Mouse (Mus musculus) CH12.LX (cell line): ENCODE data around the gene Echdc3. TPM values are rescaled to one million over a fixed set of nuclear protein-coding genes. Genes with fewer than 3 reads are reported as not detected.

Source experiments
- DNase-seq: peaks from one replicate; pipeline ENCODE4 v3.0.0-alpha.2; 2013; ENCODE audit errors: extremely low read depth
- H3K27ac ChIP-seq: 2 replicates; pipeline ENCODE4 v1.5.1; 2012; ENCODE audit warnings: low read depth, mild to moderate bottlenecking, control low read depth, moderate library complexity; ENCODE audit not compliant: insufficient read depth
- H3K27me3 ChIP-seq: replicated peaks from 2 replicates; pipeline ENCODE3; 2012; ENCODE audit warnings: inconsistent platforms
- H3K36me3 ChIP-seq, 2 experiments: replicated peaks in 1 of 2; 2 replicates each; pipeline versions ENCODE3 to v1.6.1; 2012; ENCODE audit warnings: inconsistent platforms in 1 of 2, low read length in 1 of 2, mild to moderate bottlenecking in 1 of 2, mixed read lengths in 1 of 2, moderate library complexity in 1 of 2; ENCODE audit not compliant: control insufficient read depth in 1 of 2, insufficient read depth in 1 of 2
- H3K4me1 ChIP-seq, 2 experiments: 2 replicates each; pipeline ENCODE4 v1.6.1; 2012; ENCODE audit warnings: inconsistent platforms in 1 of 2, moderate library complexity in 1 of 2; ENCODE audit not compliant: insufficient read depth in 2 of 2, control insufficient read depth in 1 of 2
- H3K4me2 ChIP-seq: 2 replicates; pipeline ENCODE4 v1.6.1; 2012; ENCODE audit warnings: low read depth, mild to moderate bottlenecking, control low read depth; ENCODE audit not compliant: poor library complexity, insufficient read depth, severe bottlenecking
- H3K4me3 ChIP-seq, 3 experiments: fragments of 150-350 bp in 1 of 3; sonication (generic) in 1 of 3; replicated peaks in 1 of 3; 2 replicates each; pipeline versions ENCODE3 to v1.5.1; 2011 to 2012; ENCODE audit warnings: low read depth in 2 of 3, low read length in 2 of 3, mild to moderate bottlenecking in 2 of 3, moderate library complexity in 2 of 3, control low read depth in 1 of 3, improper control_type of control experiment in 1 of 3, inconsistent platforms in 1 of 3, mixed read lengths in 1 of 3; ENCODE audit not compliant: poor library complexity in 1 of 3
- H3K79me2 ChIP-seq: replicated peaks from 2 replicates; pipeline ENCODE4 v1.6.1; 2012; ENCODE audit warnings: mild to moderate bottlenecking, moderate library complexity; ENCODE audit not compliant: control insufficient read depth, poor library complexity, insufficient read depth, severe bottlenecking; ENCODE audit errors: extremely low read depth
- H3K9ac ChIP-seq: 2 replicates; pipeline ENCODE4 v1.6.1; 2012; ENCODE audit warnings: low read depth, mild to moderate bottlenecking, control low read depth, moderate library complexity; ENCODE audit not compliant: insufficient read depth
- H3K9me3 ChIP-seq: replicated peaks from 2 replicates; pipeline ENCODE3; 2012; ENCODE audit warnings: low read length, inconsistent platforms, mixed read lengths
- CHD1 ChIP-seq: IDR thresholded peaks from 2 replicates; pipeline ENCODE4 v1.6.1; 2012; ENCODE audit warnings: low read depth, low read length, improper control_type of control experiment, inconsistent platforms
- CHD2 ChIP-seq: IDR thresholded peaks from 2 replicates; pipeline ENCODE4 v1.6.1; 2011; ENCODE audit warnings: low read length, improper control_type of control experiment
- E2F4 ChIP-seq: IDR thresholded peaks from 2 replicates; pipeline ENCODE4 v1.6.1; 2011; ENCODE audit warnings: low read depth, low read length, improper control_type of control experiment; ENCODE audit not compliant: insufficient replicate concordance
- ELF1 ChIP-seq: IDR thresholded peaks from 2 replicates; pipeline ENCODE4 v1.6.1; 2014; ENCODE audit warnings: low read depth, mild to moderate bottlenecking, inconsistent platforms, low read length, improper control_type of control experiment
- EP300 ChIP-seq: IDR thresholded peaks from 2 replicates; pipeline ENCODE4 v1.6.1; 2011; ENCODE audit warnings: low read length, improper control_type of control experiment
- ETS1 ChIP-seq: conservative IDR thresholded peaks from 2 replicates; pipeline ENCODE4 v1.6.1; 2012; ENCODE audit warnings: low read depth, mild to moderate bottlenecking, inconsistent platforms, low read length, improper control_type of control experiment, moderate library complexity
- JUN ChIP-seq: IDR thresholded peaks from 2 replicates; pipeline ENCODE4 v1.6.1; 2011; ENCODE audit warnings: low read depth, mild to moderate bottlenecking, low read length, improper control_type of control experiment, moderate library complexity; ENCODE audit not compliant: insufficient read depth
- JUND ChIP-seq: conservative IDR thresholded peaks from 2 replicates; pipeline ENCODE4 v1.6.1; 2011; ENCODE audit warnings: low read depth, low read length, improper control_type of control experiment
- KAT2A ChIP-seq: IDR thresholded peaks from 2 replicates; pipeline ENCODE4 v1.6.1; 2012; ENCODE audit warnings: low read length, improper control_type of control experiment, inconsistent platforms; ENCODE audit not compliant: insufficient replicate concordance
- MAX ChIP-seq: IDR thresholded peaks from 2 replicates; pipeline ENCODE4 v1.6.1; 2011; ENCODE audit warnings: low read length, improper control_type of control experiment
- MAZ ChIP-seq: IDR thresholded peaks from 2 replicates; pipeline ENCODE4 v1.6.1; 2012; ENCODE audit warnings: low read depth, mild to moderate bottlenecking, inconsistent platforms, low read length, improper control_type of control experiment, moderate library complexity
- MEF2A ChIP-seq: IDR thresholded peaks from 2 replicates; pipeline ENCODE4 v1.6.1; 2014; ENCODE audit warnings: low read depth, mild to moderate bottlenecking, inconsistent platforms, low read length, improper control_type of control experiment, borderline replicate concordance
- MYC ChIP-seq: IDR thresholded peaks from 2 replicates; pipeline ENCODE4 v1.6.1; 2011; ENCODE audit warnings: low read depth, mild to moderate bottlenecking, improper control_type of control experiment, low read length
- NRF1 ChIP-seq: IDR thresholded peaks from 2 replicates; pipeline ENCODE4 v1.6.1; 2014; ENCODE audit warnings: low read depth, mild to moderate bottlenecking, inconsistent platforms, low read length, improper control_type of control experiment, moderate library complexity
- PAX5 ChIP-seq: IDR thresholded peaks from 2 replicates; pipeline ENCODE4 v1.6.1; 2012; ENCODE audit warnings: low read length, inconsistent platforms, mixed read lengths
- POLR2A ChIP-seq: IDR thresholded peaks from 2 replicates; pipeline ENCODE4 v1.6.1; 2011; ENCODE audit warnings: low read depth, mild to moderate bottlenecking, improper control_type of control experiment, low read length
- POLR2AphosphoS2 ChIP-seq: IDR thresholded peaks from 2 replicates; pipeline ENCODE4 v1.6.1; 2011; ENCODE audit warnings: low read depth, low read length, improper control_type of control experiment
- RAD21 ChIP-seq: IDR thresholded peaks from 2 replicates; pipeline ENCODE4 v1.6.1; 2011; ENCODE audit warnings: low read depth, mild to moderate bottlenecking, low read length, improper control_type of control experiment, moderate library complexity
- RCOR1 ChIP-seq: conservative IDR thresholded peaks from 2 replicates; pipeline ENCODE4 v1.6.1; 2012; ENCODE audit warnings: low read depth, mild to moderate bottlenecking, inconsistent platforms, low read length, improper control_type of control experiment
- SMC3 ChIP-seq: IDR thresholded peaks from 2 replicates; pipeline ENCODE4 v1.6.1; 2011; ENCODE audit warnings: low read depth, low read length, improper control_type of control experiment
- TBP ChIP-seq: conservative IDR thresholded peaks from 2 replicates; pipeline ENCODE4 v1.6.1; 2011; ENCODE audit warnings: low read depth, low read length, improper control_type of control experiment
- TCF12 ChIP-seq: IDR thresholded peaks from 2 replicates; pipeline ENCODE4 v1.6.1; 2014; ENCODE audit warnings: low read depth, mild to moderate bottlenecking, inconsistent platforms, low read length, improper control_type of control experiment
- UBTF ChIP-seq: IDR thresholded peaks from 2 replicates; pipeline ENCODE4 v1.6.1; 2012; ENCODE audit warnings: low read depth, mild to moderate bottlenecking, inconsistent platforms, low read length, improper control_type of control experiment, moderate library complexity
- USF1 ChIP-seq: IDR thresholded peaks from 2 replicates; pipeline ENCODE4 v1.6.1; 2014; ENCODE audit warnings: low read depth, mild to moderate bottlenecking, inconsistent platforms, low read length, improper control_type of control experiment
- USF2 ChIP-seq: conservative IDR thresholded peaks from 2 replicates; pipeline ENCODE4 v1.6.1; 2011; ENCODE audit warnings: low read depth, low read length, improper control_type of control experiment
- ZKSCAN1 ChIP-seq: IDR thresholded peaks from 2 replicates; pipeline ENCODE4 v1.6.1; 2012; ENCODE audit warnings: low read depth, inconsistent platforms, low read length, improper control_type of control experiment, borderline replicate concordance
- ZMIZ1 ChIP-seq: IDR thresholded peaks from 2 replicates; pipeline ENCODE4 v1.6.1; 2012; ENCODE audit warnings: low read depth, mild to moderate bottlenecking, inconsistent platforms, low read length, improper control_type of control experiment
- ZNF384 ChIP-seq: IDR thresholded peaks from 2 replicates; pipeline ENCODE4 v1.6.1; 2012; ENCODE audit warnings: low read depth, low read length, improper control_type of control experiment, inconsistent platforms
- dilution Hi-C: fragments of 300-500 bp; cut with MboI; formaldehyde crosslinking; loops from 2 replicates; pipeline ENCODE4 v1.14.3; 2020; ENCODE audit warnings: low sequenced_read_pairs; ENCODE audit not compliant: extremely low pct_unique_long_range_greater_than_20kb, extremely low pct_ligation_motif_present
- in situ Hi-C: fragments of 300-500 bp; cut with MboI; formaldehyde crosslinking; loops from 3 replicates; pipeline ENCODE4 v1.14.3; 2019; ENCODE audit warnings: low sequenced_read_pairs, low pct_ligation_motif_present, low pct_unique_long_range_greater_than_20kb, mixed read lengths
- polyA plus RNA-seq: library from polyadenylated mRNA; unstranded; fragments of >175 nt; gene quantifications from 2 replicates; pipeline ENCODE4 v1.2.1, GENCODE M21; 2012; ENCODE audit warnings: low read depth; ENCODE audit not compliant: insufficient read length
- total RNA-seq, 2 experiments: library from RNA; depleted of rRNA; stranded (reverse); fragments of 300-350 nt in 1 of 2; fragments of >200 nt in 1 of 2; gene quantifications; 2 replicates each; pipeline ENCODE4 v1.2.3; 2012 to 2014

Gene Echdc3
- total and polyA plus RNA-seq, 3 experiments = 9.2 to 17.4 (median 10.6) TPM

DNA sequence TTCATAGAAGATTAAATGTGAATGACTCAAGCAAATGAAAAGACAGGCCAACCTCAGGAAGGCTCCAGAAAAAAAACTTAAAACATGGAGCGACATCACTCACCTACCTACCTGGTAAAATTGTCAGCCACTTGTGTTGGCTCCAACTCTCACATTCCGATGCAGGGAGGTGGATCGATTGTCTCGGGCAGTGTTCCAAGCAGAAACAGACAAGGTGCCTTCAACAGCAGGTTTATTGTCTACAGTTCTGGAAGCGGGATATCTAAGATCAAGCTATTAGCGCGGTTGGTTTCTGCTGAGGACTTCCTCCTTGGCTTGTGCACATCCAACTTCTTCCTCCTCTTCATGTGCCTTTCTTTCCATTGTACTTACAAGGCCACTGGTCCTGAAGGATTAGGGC lies 55.2 kb downstream of the Echdc3 start:
- TF ChIP-seq TCF12 = no peak
- no peak for TF ChIP-seq MAX
- TF ChIP-seq PAX5 = no peak
- no peak for TF ChIP-seq SMC3
- TF ChIP-seq ZMIZ1 = no peak
- TF ChIP-seq POLR2A = no peak
- TF ChIP-seq RCOR1 = no peak
- TF ChIP-seq E2F4 = no peak
- no peak for TF ChIP-seq MAZ
- TF ChIP-seq EP300 = no peak
- TF ChIP-seq USF2 = no peak
- no peak for TF ChIP-seq TBP
- TF ChIP-seq USF1 = no peak
- TF ChIP-seq MYC = no peak
- TF ChIP-seq CHD1 = no peak
- TF ChIP-seq CHD2 = no peak
- TF ChIP-seq POLR2AphosphoS2 = no peak
- no peak for TF ChIP-seq UBTF
- TF ChIP-seq, all 38 proteins: peak for 0
- no peak overlapping the region for H3K27ac ChIP-seq
- in situ Hi-C loops = loop anchor here (25.0 kb wide), 1 partner anchor 1070 kb away; no protein-coding TSS in a partner anchor
- H3K4me3 ChIP-seq = no peak overlapping the region
- H3K9ac ChIP-seq = no peak overlapping the region
- H3K36me3 ChIP-seq = no peaks in the 10 kb centered on the region
- dilution Hi-C loops = no loop called here
- 0 out of 4 replicates have a peak, but pooled peaks cover 0 to 1% of the 10 kb centered on the region in 2 experiments for H3K4me1 ChIP-seq
- peaks cover 2% of the 10 kb centered on the region for H3K27me3 ChIP-seq
- no peak overlapping the region for H3K4me2 ChIP-seq
- DNase-seq = no peak
- no peaks in the 10 kb centered on the region for H3K79me2 ChIP-seq
- H3K9me3 ChIP-seq = no peaks in the 10 kb centered on the region

DNA sequence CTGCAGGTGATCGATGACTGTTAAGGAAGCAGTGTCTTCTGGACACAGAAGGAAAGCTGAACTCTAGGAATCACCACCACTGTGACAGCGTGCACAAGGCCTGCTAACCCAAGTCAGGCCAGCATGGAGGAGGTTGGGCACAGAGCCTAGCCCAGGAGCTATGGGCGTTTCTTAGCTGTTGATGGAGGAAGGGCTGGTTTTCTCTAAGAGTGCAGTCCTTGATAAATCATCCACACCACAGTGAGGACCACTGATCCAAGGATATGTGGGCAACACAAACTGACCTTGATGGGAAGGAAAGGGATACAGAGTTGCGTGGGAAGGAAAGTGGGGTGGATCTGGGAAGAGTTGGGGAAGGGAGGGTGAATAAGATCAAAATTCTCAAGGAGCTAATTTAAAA lies 55.6 kb downstream of the Echdc3 start:
- DNase-seq = no peak
- Histone ChIP-seq H3K79me2 (no peaks in the 10 kb centered on the region), H3K36me3 (no peaks in the 10 kb centered on the region), H3K4me3 (no peak overlapping the region), H3K4me1 (no peaks in the 10 kb centered on the region), H3K9me3 (no peaks in the 10 kb centered on the region), H3K9ac (no peak overlapping the region), H3K27me3 (peaks cover 2% of the 10 kb centered on the region), H3K4me2 (no peak overlapping the region), H3K27ac (no peak overlapping the region)
- in situ Hi-C loops = loop anchor here (25.0 kb wide), 1 partner anchor 1070 kb away; no protein-coding TSS in a partner anchor
- dilution Hi-C loops = no loop called here
- TF ChIP-seq JUND = no peak
- TF ChIP-seq USF1 = no peak
- TF ChIP-seq RCOR1 = no peak
- TF ChIP-seq NRF1 = no peak
- TF ChIP-seq E2F4 = no peak
- no peak for TF ChIP-seq ZNF384
- TF ChIP-seq ZMIZ1 = no peak
- TF ChIP-seq ZKSCAN1 = no peak
- no peak for TF ChIP-seq PAX5
- TF ChIP-seq JUN = no peak
- TF ChIP-seq CHD1 = no peak
- TF ChIP-seq MAX = no peak
- TF ChIP-seq EP300 = no peak
- TF ChIP-seq RAD21 = no peak
- no peak for TF ChIP-seq POLR2A
- TF ChIP-seq ETS1 = no peak
- TF ChIP-seq ELF1 = no peak
- no peak for TF ChIP-seq MEF2A
- no peak for TF ChIP-seq KAT2A
